Mouse (Mus musculus) heart, embryonic 16.5 days (tissue): ENCODE data around the gene Vwa7. TPM values are rescaled to one million over a fixed set of nuclear protein-coding genes. Genes with fewer than 3 reads are reported as not detected.

Experiments
- ATAC-seq: fragments of 200-750 bp; cut with Nextera tagmentation; replicated peaks from 2 replicates; pipeline ENCODE4 v1.8.0; 2017; ENCODE audit warnings: moderate number of reproducible peaks; ENCODE audit not compliant: insufficient read depth, low FRiP score; ENCODE audit errors: extremely low read depth
- H3K27ac ChIP-seq: fragments of 300-500 bp; sonication (generic); 2 replicates; pipeline ENCODE4 v1.5.1; 2014; ENCODE audit warnings: mild to moderate bottlenecking, low read length, control low read depth, moderate library complexity
- H3K27me3 ChIP-seq: fragments of 300-500 bp; sonication (generic); 2 replicates; pipeline ENCODE4 v1.6.1; 2014; ENCODE audit warnings: low read length, mixed read lengths; ENCODE audit not compliant: control insufficient read depth, insufficient read depth
- H3K36me3 ChIP-seq: fragments of 300-500 bp; sonication (generic); 2 replicates; pipeline ENCODE4 v1.6.1; 2014; ENCODE audit not compliant: control insufficient read depth, insufficient read depth
- H3K4me1 ChIP-seq: fragments of 300-500 bp; sonication (generic); 2 replicates; pipeline ENCODE4 v1.6.1; 2014; ENCODE audit warnings: low read length, mixed read lengths; ENCODE audit not compliant: control insufficient read depth, insufficient read depth
- H3K4me2 ChIP-seq: fragments of 300-500 bp; sonication (generic); 2 replicates; pipeline ENCODE4 v1.6.1; 2014; ENCODE audit warnings: low read depth, mild to moderate bottlenecking, control low read depth, low read length
- H3K4me3 ChIP-seq: fragments of 300-500 bp; sonication (generic); 2 replicates; pipeline ENCODE4 v1.5.1; 2014; ENCODE audit warnings: mild to moderate bottlenecking, control low read depth, low read length
- H3K9ac ChIP-seq: fragments of 300-500 bp; sonication (generic); 2 replicates; pipeline ENCODE4 v1.6.1; 2014; ENCODE audit warnings: low read length, control low read depth
- H3K9me3 ChIP-seq: fragments of 300-500 bp; sonication (generic); replicated peaks from 2 replicates; pipeline ENCODE4 v1.6.1; 2016; ENCODE audit warnings: low read length; ENCODE audit not compliant: control insufficient read depth
- WGBS: fragments of 180-500 bp; shearing (Covaris S2); extraction: QIAGEN DNeasy Blood & Tissue Kit; methylation state at CpG from one replicate; pipeline ENCODE4 v1.1.7; 2014; 5-methylcytosine and 5-hydroxymethylcytosine counted together
- polyA plus RNA-seq: library from polyadenylated mRNA; unstranded; fragments of >200 nt; fragmentation: Nextera tagmentation; extraction: Ambion mirVana; gene quantifications from 2 replicates; pipeline ENCODE4 v1.2.1, GENCODE M21; 2015

Gene Vwa7
- polyA plus RNA-seq, 1 experiment from 2014 or later: 0.34 TPM

- peak; percentile 35; the same call in 1 of the 2 replicates for ATAC-seq
Observed at GRCm38 (mm10) chr17:35064951-35065947, 48.9 kb downstream of the Vwa7 start, which contains the start of gene Ly6g6c. Gene Ly6g6c (plus strand): TSS chr17:35065388.

DNA sequence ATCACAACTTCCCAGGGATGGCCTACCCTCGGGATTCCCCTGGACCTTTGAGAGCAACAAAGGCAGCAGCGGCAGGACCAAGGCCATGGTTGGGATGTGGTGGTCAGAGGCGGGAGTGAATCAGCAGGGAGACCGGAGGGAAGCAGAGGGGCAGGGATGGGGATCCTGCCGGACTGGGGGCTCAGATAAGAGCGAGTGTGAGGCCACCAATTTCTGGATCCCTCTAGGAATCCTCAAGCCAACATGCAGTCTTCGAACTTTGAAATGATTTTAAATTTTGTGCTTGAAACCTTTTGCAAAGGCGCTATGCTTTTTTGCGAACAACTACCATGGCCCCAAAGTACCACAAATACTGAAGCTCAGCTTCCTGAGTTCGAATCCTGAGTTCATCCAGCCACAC, 49.7 kb downstream of the Vwa7 start, which contains the start of gene Mpig6b:
Mpig6b (minus strand) TSS at position 101 of the 400 bp plus-strand sequence.
- WGBS: 42% methylated on average over 10 of the region's 10 CpGs
- no peak within 1 kb of the TSS for H3K27ac ChIP-seq
- H3K4me2 ChIP-seq: peak within 1 kb of the TSS; percentile 74
- peaks cover 28% of the 10 kb centered on the region for H3K27me3 ChIP-seq
- no peak for ATAC-seq
- peaks cover 5% of the 10 kb centered on the region; the same call in 1 of the 2 replicates for H3K36me3 ChIP-seq
- peak within 1 kb of the TSS; percentile 47 for H3K4me3 ChIP-seq
- peaks cover 13% of the 10 kb centered on the region for H3K4me1 ChIP-seq
- H3K9me3 ChIP-seq: no peaks in the 10 kb centered on the region
- peak within 1 kb of the TSS; percentile 50; the same call in 1 of the 2 replicates for H3K9ac ChIP-seq

More at GRCm38 (mm10) chr17:35064951-35065947, 48.9 kb downstream of the Vwa7 start, which contains the start of gene Ly6g6c:
- Histone ChIP-seq H3K27ac (no peak within 1 kb of the TSS), H3K27me3 (peaks cover 28% of the 10 kb centered on the region), H3K9me3 (no peaks in the 10 kb centered on the region), H3K9ac (peak within 1 kb of the TSS; percentile 50; the same call in 1 of the 2 replicates), H3K4me1 (peaks cover 15% of the 10 kb centered on the region), H3K36me3 (peaks cover 11% of the 10 kb centered on the region; the same call in 1 of the 2 replicates), H3K4me2 (peak within 1 kb of the TSS; percentile 74), H3K4me3 (peak within 1 kb of the TSS; percentile 47)
- WGBS: 3% methylated on average over 48 of the region's 48 CpGs

DNA sequence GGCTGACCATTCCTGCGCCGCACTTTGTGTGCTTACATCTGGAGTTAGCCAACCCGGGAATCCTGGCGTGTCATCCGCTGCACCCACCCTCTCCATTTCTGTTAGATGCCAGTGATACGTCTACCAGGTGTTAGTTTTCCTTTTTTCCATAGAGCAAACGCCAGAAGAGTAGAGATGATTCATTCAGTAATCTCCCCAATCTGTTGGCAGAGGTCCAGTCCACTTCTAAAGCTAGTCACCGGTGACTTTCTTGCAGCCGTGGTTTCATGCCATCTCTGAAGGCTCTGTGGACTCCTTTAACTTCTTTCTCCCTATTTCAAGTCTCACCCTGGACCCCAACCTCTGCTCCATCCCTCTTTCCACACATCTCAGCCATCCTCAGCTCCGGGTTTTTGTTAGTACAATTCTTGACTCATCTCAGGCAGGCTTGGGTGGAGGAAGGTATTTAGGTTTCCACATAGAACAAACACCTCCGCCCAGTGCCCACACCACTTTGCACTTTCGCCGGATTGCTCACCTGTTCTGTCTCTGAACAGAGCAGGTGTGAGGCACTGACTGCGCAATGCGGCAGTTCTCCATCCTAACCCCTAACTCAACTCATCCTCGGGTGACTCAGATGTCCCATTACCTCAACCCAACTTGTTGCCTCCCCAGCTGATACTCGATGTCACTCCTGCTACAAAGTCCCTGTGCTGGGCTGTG, 52.0 kb downstream of the Vwa7 start:
- Histone ChIP-seq H3K27ac (no peak overlapping the region), H3K9me3 (no peaks in the 10 kb centered on the region), H3K4me3 (no peak overlapping the region), H3K27me3 (peaks cover 28% of the 10 kb centered on the region), H3K9ac (no peak overlapping the region), H3K4me2 (no peak overlapping the region), H3K36me3 (no peaks in the 10 kb centered on the region), H3K4me1 (peaks cover 13% of the 10 kb centered on the region)
- no peak for ATAC-seq
- 66% methylated on average over 17 of the region's 17 CpGs for WGBS

DNA sequence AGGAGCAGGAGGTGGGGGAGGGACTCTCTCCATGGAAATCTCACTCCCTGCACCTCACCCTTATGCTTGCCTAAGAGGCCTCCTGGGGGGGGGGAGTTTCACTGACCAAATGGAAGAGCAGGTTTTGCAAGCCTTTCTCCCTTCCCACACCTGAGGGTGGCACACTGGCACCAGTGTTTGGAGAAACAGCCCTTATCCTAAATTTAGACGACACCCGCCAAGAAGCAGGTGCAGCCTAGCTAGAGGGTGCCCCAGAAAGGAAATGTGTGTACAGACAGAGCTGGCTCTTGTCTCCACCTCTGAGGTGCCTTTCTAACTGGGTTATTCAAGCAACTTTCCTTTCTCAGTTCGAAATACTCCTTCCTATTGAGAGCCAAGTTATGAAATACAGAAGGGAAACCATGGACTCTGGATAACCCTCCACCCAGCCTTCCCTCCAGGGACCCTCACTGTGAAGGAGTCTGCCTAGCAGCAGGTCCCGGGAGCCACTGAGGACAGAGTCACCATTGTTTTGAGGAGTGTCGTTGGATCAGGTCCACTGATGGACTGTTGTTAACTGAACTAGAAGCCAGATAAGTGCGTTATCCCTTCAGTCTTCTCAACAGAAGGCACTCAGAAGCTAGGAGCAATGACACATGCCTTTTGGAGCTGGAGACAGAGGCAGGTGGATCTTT, 54.3 kb downstream of the Vwa7 start:
- 36% methylated on average over 6 of the region's 6 CpGs for WGBS
- no peak for ATAC-seq
- no peak overlapping the region for H3K27ac ChIP-seq

DNA sequence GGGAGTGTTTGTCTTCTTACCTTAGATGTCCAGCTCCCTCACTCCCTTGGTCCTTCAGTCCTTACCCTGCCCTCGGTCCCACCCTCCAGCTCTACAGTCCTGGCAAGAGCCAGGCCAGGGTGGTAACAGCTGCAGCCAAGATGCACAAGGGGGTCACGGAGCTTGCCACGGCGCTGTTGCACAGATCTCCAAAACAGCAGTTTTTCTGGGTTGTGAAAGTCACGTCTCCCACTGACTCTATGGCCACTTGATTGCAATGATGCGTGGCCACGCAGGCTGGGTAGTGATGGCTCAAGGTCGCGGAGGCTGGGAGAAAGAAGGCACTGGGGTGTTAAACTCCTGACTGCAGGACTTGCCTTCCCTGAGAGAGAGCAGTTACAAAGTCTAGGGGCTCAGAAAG, 55.1 kb downstream of the Vwa7 start:
- 75% methylated on average over 9 of the region's 9 CpGs for WGBS
- Histone ChIP-seq H3K9me3 (no peaks in the 10 kb centered on the region), H3K27ac (no peak overlapping the region), H3K4me1 (peaks cover 5% of the 10 kb centered on the region; the same call in 1 of the 2 replicates), H3K36me3 (no peaks in the 10 kb centered on the region), H3K4me3 (no peak overlapping the region), H3K27me3 (peaks cover 9% of the 10 kb centered on the region), H3K4me2 (no peak overlapping the region), H3K9ac (no peak overlapping the region)
- ATAC-seq: no peak

More for the DNA sequence above, 54.3 kb downstream of the Vwa7 start:
- H3K36me3 ChIP-seq: no peaks in the 10 kb centered on the region
- peaks cover 16% of the 10 kb centered on the region for H3K27me3 ChIP-seq
- no peaks in the 10 kb centered on the region for H3K9me3 ChIP-seq
- no peak overlapping the region for H3K4me2 ChIP-seq
- peaks cover 5% of the 10 kb centered on the region for H3K4me1 ChIP-seq
- no peak overlapping the region for H3K9ac ChIP-seq
- no peak overlapping the region for H3K4me3 ChIP-seq

GRCm38 (mm10) chr17:35074097-35074496, 57.7 kb downstream of the Vwa7 start:
- Histone ChIP-seq H3K4me2 (no peak overlapping the region), H3K36me3 (no peaks in the 10 kb centered on the region), H3K9me3 (no peaks in the 10 kb centered on the region), H3K27ac (no peak overlapping the region), H3K4me3 (no peak overlapping the region), H3K4me1 (peaks cover 14% of the 10 kb centered on the region), H3K27me3 (no peaks in the 10 kb centered on the region), H3K9ac (no peak overlapping the region)
- no peak for ATAC-seq
- 48% methylated on average over 17 of the region's 17 CpGs for WGBS

Other genes with a start within 250 kb of the Vwa7 start
- gene Cyp21a1, start 212.0 kb upstream of the Vwa7 start, polyA plus RNA-seq: not detected in 2 replicates
- 17.1 and 24.4 TPM in 2 replicates for gene Stk19, start 179.6 kb upstream of the Vwa7 start, polyA plus RNA-seq
- gene Dxo, start 179.6 kb upstream of the Vwa7 start, polyA plus RNA-seq: 37.7 and 38.6 TPM in 2 replicates
- gene Skiv2l, start 166.4 kb upstream of the Vwa7 start, polyA plus RNA-seq: 32.9 and 33.9 TPM in 2 replicates
- 57.5 and 64.3 TPM in 2 replicates for gene Nelfe, start 166.2 kb upstream of the Vwa7 start, polyA plus RNA-seq
- gene Cfb, start 154.1 kb upstream of the Vwa7 start, polyA plus RNA-seq: 1.7 and 2.5 TPM in 2 replicates
- gene Zbtb12, start 137.1 kb upstream of the Vwa7 start, polyA plus RNA-seq: 1.4 and 1.5 TPM in 2 replicates
- not detected in 2 replicates for gene Gm20547, start 134.5 kb upstream of the Vwa7 start, polyA plus RNA-seq
- 2.2 and 2.6 TPM in 2 replicates for gene C2, start 118.3 kb upstream of the Vwa7 start, polyA plus RNA-seq
- 39.5 and 41.5 TPM in 2 replicates for gene Ehmt2, start 118.1 kb upstream of the Vwa7 start, polyA plus RNA-seq
- 0.16 and 0.68 TPM in 2 replicates for gene Slc44a4, start 102.1 kb upstream of the Vwa7 start, polyA plus RNA-seq
- 20.1 and 20.4 TPM in 2 replicates for gene Neu1, start 85.3 kb upstream of the Vwa7 start, polyA plus RNA-seq
- gene Hspa1b, start 57.3 kb upstream of the Vwa7 start, polyA plus RNA-seq: 0.11 and 0.18 TPM in 2 replicates
- gene Gm20481, start 46.7 kb upstream of the Vwa7 start, polyA plus RNA-seq: not detected in 2 replicates
- gene Hspa1a, start 44.4 kb upstream of the Vwa7 start, polyA plus RNA-seq: 3.9 and 4.4 TPM in 2 replicates
- gene Hspa1l, start 43.9 kb upstream of the Vwa7 start, polyA plus RNA-seq: 3.1 and 4.2 TPM in 2 replicates
- 132 and 134 TPM in 2 replicates for gene Lsm2, start 34.7 kb upstream of the Vwa7 start, polyA plus RNA-seq
- 69.9 and 75.0 TPM in 2 replicates for gene Vars, start 15.6 kb upstream of the Vwa7 start, polyA plus RNA-seq
- 1.9 and 3.0 TPM in 2 replicates for gene Sapcd1, start 11.4 kb downstream of the Vwa7 start, polyA plus RNA-seq
- 3.5 and 3.7 TPM in 2 replicates for gene Msh5, start 30.2 kb downstream of the Vwa7 start, polyA plus RNA-seq
- gene Clic1, start 33.4 kb downstream of the Vwa7 start, polyA plus RNA-seq: 349 and 372 TPM in 2 replicates
- 171 and 193 TPM in 2 replicates for gene Ddah2, start 42.5 kb downstream of the Vwa7 start, polyA plus RNA-seq
- gene Ly6g6c, start 48.8 kb downstream of the Vwa7 start, polyA plus RNA-seq: 0.17 TPM in 1 of 2 replicates, not detected in the other
- gene Mpig6b, start 49.6 kb downstream of the Vwa7 start, polyA plus RNA-seq: 0.16 and 0.54 TPM in 2 replicates
- gene Ly6g6e, start 60.3 kb downstream of the Vwa7 start, polyA plus RNA-seq: 0.72 and 0.84 TPM in 2 replicates
- 1.9 and 3.4 TPM in 2 replicates for gene Ly6g6d, start 61.5 kb downstream of the Vwa7 start, polyA plus RNA-seq
- gene Ly6g6f, start 69.0 kb downstream of the Vwa7 start, polyA plus RNA-seq: 0.29 and 0.39 TPM in 2 replicates
- gene Abhd16a, start 72.7 kb downstream of the Vwa7 start, polyA plus RNA-seq: 80.9 and 83.3 TPM in 2 replicates
- 0.72 TPM in 1 of 2 replicates, not detected in the other for gene Ly6g5c, start 91.7 kb downstream of the Vwa7 start, polyA plus RNA-seq
- gene Ly6g5b, start 98.8 kb downstream of the Vwa7 start, polyA plus RNA-seq: 0.57 and 0.63 TPM in 2 replicates
- 13.6 and 14.9 TPM in 2 replicates for gene Gpank1, start 104.9 kb downstream of the Vwa7 start, polyA plus RNA-seq
- gene Csnk2b, start 105.5 kb downstream of the Vwa7 start, polyA plus RNA-seq: 224 and 232 TPM in 2 replicates
- gene D17H6S53E, start 109.8 kb downstream of the Vwa7 start, polyA plus RNA-seq: 10.1 and 10.2 TPM in 2 replicates
- gene Apom, start 115.5 kb downstream of the Vwa7 start, polyA plus RNA-seq: 0.60 and 0.89 TPM in 2 replicates
- gene Bag6, start 118.6 kb downstream of the Vwa7 start, polyA plus RNA-seq: 37.5 and 40.5 TPM in 2 replicates
- 103 and 113 TPM in 2 replicates for gene Prrc2a, start 148.3 kb downstream of the Vwa7 start, polyA plus RNA-seq
- 6.0 and 10.9 TPM in 2 replicates for gene Aif1, start 159.5 kb downstream of the Vwa7 start, polyA plus RNA-seq
- 7.9 and 8.2 TPM in 2 replicates for gene Lst1, start 171.9 kb downstream of the Vwa7 start, polyA plus RNA-seq
- 3.5 and 6.4 TPM in 2 replicates for gene Ltb, start 177.9 kb downstream of the Vwa7 start, polyA plus RNA-seq
- gene Tnf, start 185.4 kb downstream of the Vwa7 start, polyA plus RNA-seq: 0.20 and 0.33 TPM in 2 replicates
- 0.27 and 0.79 TPM in 2 replicates for gene Lta, start 188.8 kb downstream of the Vwa7 start, polyA plus RNA-seq
- gene Gm16181, start 204.3 kb downstream of the Vwa7 start, polyA plus RNA-seq: 0.41 and 1.2 TPM in 2 replicates
- gene Atp6v1g2, start 217.1 kb downstream of the Vwa7 start, polyA plus RNA-seq: 10.1 and 10.4 TPM in 2 replicates
- gene Nfkbil1, start 219.2 kb downstream of the Vwa7 start, polyA plus RNA-seq: 8.4 and 8.8 TPM in 2 replicates
- 256 and 260 TPM in 2 replicates for gene Ddx39b, start 225.2 kb downstream of the Vwa7 start, polyA plus RNA-seq
- 90.5 and 110 TPM in 2 replicates for gene H2-D1, start 246.2 kb downstream of the Vwa7 start, polyA plus RNA-seq